Mouse (Mus musculus) megakaryocyte, embryonic 14.5 days (primary cell): ENCODE results near the gene Lgals1. TPM values are rescaled to one million over a fixed set of nuclear protein-coding genes. Genes with fewer than 3 reads are reported as not detected.

ENCODE experiments used
- H3K27me3 ChIP-seq: replicated peaks from 2 replicates; pipeline ENCODE3; 2012; ENCODE audit warnings: inconsistent platforms
- H3K36me3 ChIP-seq: replicated peaks from 2 replicates; pipeline ENCODE3; 2012; ENCODE audit warnings: low read length, inconsistent platforms, mixed read lengths
- H3K4me1 ChIP-seq: 2 replicates; pipeline ENCODE4 v1.6.1; 2012; ENCODE audit warnings: inconsistent platforms
- H3K4me3 ChIP-seq: replicated peaks from 2 replicates; pipeline ENCODE3; 2012; ENCODE audit warnings: moderate library complexity, mild to moderate bottlenecking, inconsistent platforms
- H3K9me3 ChIP-seq: 2 replicates; pipeline ENCODE4 v1.6.1; 2012; ENCODE audit warnings: inconsistent platforms
- FLI1 ChIP-seq: IDR thresholded peaks from 2 replicates; pipeline ENCODE4 v1.6.1; 2012; ENCODE audit warnings: low read length, inconsistent platforms, mixed read lengths
- GATA1 ChIP-seq: IDR thresholded peaks from 3 replicates; pipeline ENCODE4 v1.6.1; 2012; ENCODE audit warnings: mixed read lengths, low read length, inconsistent platforms, borderline replicate concordance
- polyA plus RNA-seq: library from polyadenylated mRNA; stranded (reverse); fragments of >175 nt; gene quantifications from 2 replicates; pipeline ENCODE4 v1.2.3, GENCODE M21; 2012; ENCODE audit warnings: low replicate concordance; ENCODE audit not compliant: insufficient read depth

Gene Lgals1
- polyA plus RNA-seq, 1 experiment, result 689 TPM

GRCm38 (mm10) chr15:78919914-78920313 is 6.6 kb upstream of the Lgals1 start:
- peaks cover 11% of the 10 kb centered on the region for H3K9me3 ChIP-seq
- H3K4me3 ChIP-seq, result no peak overlapping the region
- peaks cover 71% of the 10 kb centered on the region for H3K4me1 ChIP-seq
- TF ChIP-seq GATA1 (no peak), FLI1 (no peak)
- peaks cover 44% of the 10 kb centered on the region for H3K36me3 ChIP-seq
- peaks cover 10% of the 10 kb centered on the region for H3K27me3 ChIP-seq

- Histone ChIP-seq H3K9me3 (peaks cover 11% of the 10 kb centered on the region), H3K36me3 (peaks cover 28% of the 10 kb centered on the region), H3K27me3 (peaks cover 24% of the 10 kb centered on the region), H3K4me3 (no peak overlapping the region), H3K4me1 (peaks cover 75% of the 10 kb centered on the region)
- TF ChIP-seq FLI1, result no peak
- no peak for TF ChIP-seq GATA1
These were observed 3.8 kb upstream of the Lgals1 start for GRCm38 (mm10) chr15:78922700-78923099.

- Histone ChIP-seq H3K9me3 (peaks cover 11% of the 10 kb centered on the region), H3K36me3 (peaks cover 21% of the 10 kb centered on the region), H3K4me1 (peaks cover 82% of the 10 kb centered on the region), H3K27me3 (peaks cover 24% of the 10 kb centered on the region), H3K4me3 (peak overlapping the region; percentile 69)
- TF ChIP-seq GATA1 (no peak), FLI1 (no peak)
These were observed 2.9 kb upstream of the Lgals1 start for GRCm38 (mm10) chr15:78923585-78923984.

GRCm38 (mm10) chr15:78925129-78925528 is 1.4 kb upstream of the Lgals1 start:
- peaks cover 16% of the 10 kb centered on the region for H3K36me3 ChIP-seq
- peaks cover 89% of the 10 kb centered on the region for H3K4me1 ChIP-seq
- no peak for TF ChIP-seq GATA1
- no peak for TF ChIP-seq FLI1
- H3K27me3 ChIP-seq, result peaks cover 23% of the 10 kb centered on the region
- no peak overlapping the region for H3K4me3 ChIP-seq
- peaks cover 11% of the 10 kb centered on the region for H3K9me3 ChIP-seq

GRCm38 (mm10) chr15:78927021-78927787 is 679 bp downstream of the Lgals1 start:
- H3K4me1 ChIP-seq, result peaks cover 89% of the 10 kb centered on the region

GRCm38 (mm10) chr15:78927788-78928457 is 1.4 kb downstream of the Lgals1 start:
- Histone ChIP-seq H3K36me3 (peaks cover 12% of the 10 kb centered on the region), H3K9me3 (no peaks in the 10 kb centered on the region), H3K27me3 (peaks cover 14% of the 10 kb centered on the region), H3K4me1 (peaks cover 86% of the 10 kb centered on the region), H3K4me3 (peak overlapping the region; percentile 89)
- TF ChIP-seq GATA1, result no peak
- no peak for TF ChIP-seq FLI1

More at GRCm38 (mm10) chr15:78927021-78927787, 679 bp downstream of the Lgals1 start:
- Histone ChIP-seq H3K36me3 (peaks cover 12% of the 10 kb centered on the region), H3K9me3 (peaks cover 1% of the 10 kb centered on the region; the same call in 1 of the 2 replicates), H3K4me3 (peak overlapping the region; percentile 89), H3K27me3 (peaks cover 15% of the 10 kb centered on the region)
- TF ChIP-seq FLI1 (no peak), GATA1 (no peak)

- H3K4me1 ChIP-seq, result peaks cover 85% of the 10 kb centered on the region
- peaks cover 14% of the 10 kb centered on the region for H3K27me3 ChIP-seq
- peak overlapping the region; percentile 89 for H3K4me3 ChIP-seq
- no peaks in the 10 kb centered on the region for H3K9me3 ChIP-seq
- H3K36me3 ChIP-seq, result peaks cover 12% of the 10 kb centered on the region
- no peak for TF ChIP-seq FLI1
- no peak for TF ChIP-seq GATA1
These were observed 2.0 kb downstream of the Lgals1 start for GRCm38 (mm10) chr15:78928539-78928938.

GRCm38 (mm10) chr15:78930192-78930706 is 3.7 kb downstream of the Lgals1 start:
- H3K9me3 ChIP-seq, result no peaks in the 10 kb centered on the region
- H3K4me3 ChIP-seq, result no peak overlapping the region
- peaks cover 12% of the 10 kb centered on the region for H3K36me3 ChIP-seq
- TF ChIP-seq FLI1 (no peak), GATA1 (no peak)
- H3K4me1 ChIP-seq, result peaks cover 76% of the 10 kb centered on the region
- peaks cover 14% of the 10 kb centered on the region for H3K27me3 ChIP-seq

- Histone ChIP-seq H3K27me3 (peaks cover 13% of the 10 kb centered on the region), H3K4me1 (peaks cover 76% of the 10 kb centered on the region), H3K36me3 (peaks cover 12% of the 10 kb centered on the region), H3K4me3 (no peak overlapping the region), H3K9me3 (no peaks in the 10 kb centered on the region)
- no peak for TF ChIP-seq FLI1
- no peak for TF ChIP-seq GATA1
These were observed 4.4 kb downstream of the Lgals1 start for GRCm38 (mm10) chr15:78930801-78931426.
